Mouse (Mus musculus) small intestine, adult 2 months (tissue): ENCODE measurements at regions not wholly inside any gene's neighbourhood (a gene's known extent, or its start where the extent isn't known, plus 50 kb on each side); places are given as distances from the start of the nearest gene placed in this dataset.

Source experiments
- CTCF ChIP-seq: fragments of 200-500 bp; IDR thresholded peaks from 2 replicates; pipeline ENCODE4 v1.5.1; 2012; ENCODE audit warnings: low read depth, mild to moderate bottlenecking, control low read depth, inconsistent platforms, low read length, moderate library complexity, mixed read lengths; ENCODE audit not compliant: insufficient replicate concordance, insufficient read length; ENCODE audit errors: extremely low read depth
- POLR2A ChIP-seq: fragments of 200-500 bp; IDR thresholded peaks from 2 replicates; pipeline ENCODE4 v1.6.1; 2012; ENCODE audit warnings: low read depth, mild to moderate bottlenecking, control low read depth, inconsistent platforms, low read length, moderate library complexity

DNA sequence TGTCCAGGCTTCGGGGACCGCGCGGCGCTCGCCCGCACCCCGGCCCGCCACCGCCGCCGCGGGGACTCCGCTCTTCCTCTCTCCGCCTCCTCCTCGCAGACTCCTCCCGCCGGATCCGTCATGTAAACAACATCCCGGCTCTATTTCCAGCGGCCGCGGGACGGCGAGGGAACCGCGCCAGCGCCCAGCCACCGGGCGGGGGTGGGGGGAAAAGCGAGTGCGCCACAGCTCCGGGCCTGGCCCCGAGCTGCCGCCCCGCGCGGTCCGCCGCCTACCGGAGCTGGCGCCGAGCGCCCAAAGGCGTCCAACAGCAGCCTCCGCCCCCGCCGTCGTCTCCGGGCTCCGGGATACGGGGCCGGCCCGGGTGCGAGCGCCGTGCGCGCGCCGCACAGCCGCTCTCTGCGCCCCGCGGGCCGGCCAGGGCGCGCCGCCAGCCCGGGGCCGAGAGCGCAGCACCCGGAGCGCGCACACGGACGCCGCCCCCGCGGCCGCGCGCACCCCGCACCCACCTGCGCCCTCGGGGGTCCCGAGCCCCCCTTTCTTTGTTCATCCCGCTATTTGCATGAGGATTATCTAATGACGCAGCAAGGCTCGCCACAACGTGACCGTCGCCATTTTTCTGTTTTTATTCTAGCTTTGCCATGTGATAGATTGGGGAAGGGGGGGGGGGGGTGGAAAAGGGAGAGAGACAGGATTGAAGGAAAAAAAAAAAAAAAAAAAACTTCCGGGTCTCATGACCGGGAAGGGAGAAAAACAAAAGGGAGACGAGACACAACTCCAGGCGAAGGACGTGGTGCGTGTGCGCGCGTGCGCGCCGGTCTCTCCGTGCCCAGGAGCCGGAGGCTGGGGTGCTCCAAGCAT lies 62.8 kb upstream of the Ak4 start:
- no peak for TF ChIP-seq CTCF
- TF ChIP-seq POLR2A, result peak; percentile 71
